Mouse (Mus musculus) mesoderm, embryonic 11.5 days (tissue): Measurements from ENCODE around the gene Usp16.
A peak's percentile ranks its signal among the peaks of the same experiment; 100 is the strongest.
"Not testable (repeated sequence)": the region's sequence is repeated elsewhere in the genome, so short reads cannot be mapped to it uniquely, and the experiment has no call there.

ENCODE experiments used
- DNase-seq: peaks from one replicate; pipeline ENCODE4 v3.0.0-alpha.2; 2012; ENCODE audit warnings: low read depth, low spot score

The Usp16 gene

DNA sequence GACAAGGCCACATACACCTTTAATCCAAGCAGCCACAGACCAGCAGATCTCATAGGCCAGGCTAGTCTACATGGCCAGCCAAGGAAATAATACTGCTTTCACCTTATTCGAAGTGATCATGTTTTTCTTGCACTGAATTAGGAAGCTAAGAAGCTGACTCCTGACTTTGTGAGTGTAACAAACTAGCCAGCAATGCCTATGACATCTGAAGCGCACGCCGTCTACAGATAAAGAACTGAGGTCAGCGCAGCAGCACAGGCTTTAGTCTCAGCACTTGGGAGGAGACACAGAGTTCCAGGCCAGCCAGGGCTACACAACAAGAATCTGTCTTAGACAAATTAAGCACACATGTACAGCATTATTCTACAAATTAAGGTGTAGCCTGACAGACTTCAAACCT lies 32.2 kb downstream of the Usp16 start:
- DNase-seq: no peak

DNA sequence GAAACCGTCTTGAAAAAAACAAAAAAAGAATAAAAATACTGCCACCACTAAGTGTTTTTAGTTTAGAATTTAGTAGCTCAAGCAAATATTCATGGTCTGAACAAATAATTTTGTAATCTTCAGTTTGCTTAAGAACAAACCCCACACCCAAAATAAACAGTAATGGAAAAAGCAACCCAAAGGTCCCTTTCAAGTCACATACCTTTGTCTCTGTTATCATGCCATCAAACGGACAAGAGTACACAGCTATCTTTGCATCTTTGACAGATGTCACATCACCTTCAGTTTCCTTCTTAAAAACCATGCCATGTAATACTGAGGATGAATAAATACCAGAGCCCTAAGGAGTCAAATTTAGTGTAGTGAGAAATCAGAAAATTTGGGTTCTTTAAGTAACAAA lies 34.1 kb downstream of the Usp16 start:
- DNase-seq: no peak

DNA sequence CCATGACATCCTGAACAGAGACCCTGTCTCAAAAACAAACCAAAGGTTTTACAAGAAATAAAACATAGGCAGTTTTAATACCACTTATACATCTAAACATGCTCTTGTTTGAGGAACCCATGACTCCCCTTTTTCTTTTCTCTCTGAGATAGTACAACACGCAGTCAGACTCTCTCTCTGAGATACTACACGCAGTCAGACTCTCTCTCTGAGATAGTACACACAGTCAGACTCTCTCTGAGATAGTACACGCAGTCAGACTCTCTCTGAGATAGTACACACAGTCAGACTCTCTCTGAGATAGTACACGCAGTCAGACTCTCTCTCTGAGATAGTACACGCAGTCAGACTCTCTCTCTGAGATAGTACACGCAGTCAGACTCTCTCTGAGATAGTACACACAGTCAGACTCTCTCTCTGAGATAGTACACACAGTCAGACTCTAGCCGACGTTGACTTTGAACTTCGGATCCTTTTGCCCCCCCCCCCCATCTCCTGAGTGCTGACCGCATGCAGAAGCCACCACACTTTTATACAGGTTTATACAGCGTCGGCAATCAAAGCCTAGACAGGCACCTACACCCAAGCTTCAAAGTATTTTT lies 37.8 kb downstream of the Usp16 start:
- DNase-seq: not testable (repeated sequence)

DNA sequence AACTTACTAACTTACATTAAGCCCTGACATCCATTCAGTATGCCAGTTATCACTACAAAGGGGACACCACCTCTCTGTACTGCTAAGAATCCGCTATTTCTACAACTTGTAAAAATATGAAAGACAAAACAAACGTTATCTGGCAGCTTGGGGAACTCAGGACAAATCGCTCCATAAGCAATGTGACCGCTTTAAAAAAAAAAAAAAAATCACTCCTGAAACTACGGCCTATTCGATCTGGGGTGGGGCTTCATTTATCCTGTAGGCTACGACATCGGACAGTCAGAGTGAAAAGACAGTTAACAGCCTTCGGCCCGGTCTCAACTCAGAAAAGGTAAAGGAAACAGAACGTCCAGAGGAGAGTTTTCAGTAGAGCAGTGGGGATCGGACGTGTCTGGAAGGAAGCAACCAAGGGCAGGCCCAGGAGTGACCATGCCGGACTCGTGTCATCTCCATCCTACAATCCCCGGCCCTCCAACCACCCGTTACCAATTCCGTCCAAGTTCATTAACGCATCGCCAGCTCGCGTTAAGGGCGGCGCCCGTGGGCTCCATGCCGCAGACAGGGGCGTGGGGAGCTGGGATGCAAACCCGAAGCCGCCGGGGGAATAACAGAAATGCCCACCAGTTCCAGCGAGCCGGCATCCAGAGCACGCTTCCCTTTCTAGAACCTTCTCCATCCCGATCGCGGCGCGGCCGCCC lies 40.6 kb downstream of the Usp16 start:
- DNase-seq: no peak

DNA sequence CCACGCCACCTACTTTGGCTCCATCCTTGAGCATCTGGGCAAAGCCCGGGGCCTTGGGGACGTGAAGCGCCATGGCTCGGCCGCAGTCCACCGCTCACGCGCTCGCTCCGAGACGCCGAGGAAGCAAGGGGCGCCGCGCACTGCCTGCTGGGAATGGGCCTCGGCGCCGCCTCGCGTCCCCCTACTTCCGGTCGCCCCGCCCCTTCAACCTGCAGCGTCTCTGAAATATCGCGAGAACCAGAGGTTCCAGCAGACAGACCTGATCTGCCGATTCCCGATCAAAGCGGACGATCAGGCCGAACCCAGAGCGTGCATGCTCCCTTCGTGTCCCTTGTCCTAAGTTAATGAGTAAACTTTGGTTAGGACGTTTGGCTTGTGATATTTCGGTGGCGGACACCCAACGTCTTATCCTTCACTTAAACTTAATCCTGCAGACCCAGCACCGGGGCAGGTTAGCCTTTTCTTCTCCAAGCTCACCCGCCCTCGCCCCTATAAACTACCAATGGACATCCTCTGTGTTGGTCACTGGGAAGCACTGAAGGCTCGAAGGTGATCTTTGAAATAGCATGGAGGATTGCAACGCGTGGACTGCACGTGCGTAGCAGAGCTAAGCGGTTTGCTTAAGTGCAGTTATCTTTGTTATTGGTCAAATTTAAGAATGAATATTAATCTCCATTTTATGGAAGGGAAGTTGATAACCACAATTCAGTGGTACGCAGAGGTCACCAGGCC lies 41.4 kb downstream of the Usp16 start, which contains the start of gene Cct8:
TSS of gene Cct8 (minus strand) at position 158 of the 732 bp plus-strand sequence.
- DNase-seq: peak; percentile 98

DNA sequence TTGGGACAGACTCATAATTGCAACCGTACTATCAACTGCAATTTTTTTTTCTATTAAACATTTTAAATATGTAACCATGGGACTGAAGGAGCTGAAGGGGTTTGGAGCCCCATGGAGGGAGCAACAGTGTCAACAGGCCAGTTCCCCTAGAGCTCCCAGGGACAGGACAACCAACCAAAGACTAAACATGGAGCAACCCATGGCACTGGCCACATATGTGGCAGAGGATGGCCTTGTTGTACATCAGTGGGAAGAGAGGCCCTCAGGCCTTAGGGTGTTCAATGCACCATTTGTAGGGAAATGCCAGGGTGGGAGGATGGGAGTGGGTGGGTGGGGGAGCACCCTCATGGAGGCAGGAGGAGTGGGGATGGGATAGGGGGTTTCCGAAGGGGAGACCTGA lies 42.2 kb downstream of the Usp16 start:
- DNase-seq: no peak

DNA sequence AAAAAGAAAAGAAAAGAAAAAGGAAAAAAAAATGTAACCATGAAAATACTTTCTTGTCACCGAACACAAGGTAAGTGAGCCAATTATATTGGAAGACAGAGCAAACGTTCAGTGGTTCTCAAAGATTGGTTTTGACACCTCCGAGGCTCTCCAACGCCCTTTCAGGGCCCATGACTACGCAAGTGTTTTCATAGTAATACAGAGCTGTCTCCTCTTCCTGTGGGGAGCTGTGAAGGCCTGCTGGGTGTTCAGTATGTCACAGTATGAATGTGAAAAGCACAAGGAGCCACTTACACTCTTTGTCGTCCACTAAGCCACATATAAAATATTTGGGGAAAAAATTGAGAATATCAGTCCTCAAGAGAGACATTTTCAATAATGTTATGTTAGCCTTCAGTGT lies 42.7 kb downstream of the Usp16 start:
- DNase-seq: no peak

DNA sequence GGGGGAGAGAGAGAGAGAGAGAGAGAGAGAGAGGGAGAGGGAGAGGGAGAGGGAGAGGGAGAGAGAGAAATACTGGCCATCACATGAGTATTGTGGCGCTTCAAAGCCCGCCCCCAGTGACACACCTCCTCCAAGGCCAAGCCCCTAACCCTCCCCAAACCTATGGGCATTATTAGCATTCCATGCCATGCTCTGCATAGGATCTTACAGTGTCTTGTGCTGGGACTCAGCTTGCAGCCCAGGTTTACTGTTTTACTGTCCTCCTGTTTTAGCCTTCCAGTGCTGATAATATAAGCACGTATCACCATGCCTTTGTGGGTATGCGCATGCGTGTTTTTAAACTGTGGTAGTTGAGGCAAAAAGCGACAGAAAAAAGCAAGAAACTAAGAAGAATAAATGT lies 45.1 kb downstream of the Usp16 start:
- DNase-seq: no peak

DNA sequence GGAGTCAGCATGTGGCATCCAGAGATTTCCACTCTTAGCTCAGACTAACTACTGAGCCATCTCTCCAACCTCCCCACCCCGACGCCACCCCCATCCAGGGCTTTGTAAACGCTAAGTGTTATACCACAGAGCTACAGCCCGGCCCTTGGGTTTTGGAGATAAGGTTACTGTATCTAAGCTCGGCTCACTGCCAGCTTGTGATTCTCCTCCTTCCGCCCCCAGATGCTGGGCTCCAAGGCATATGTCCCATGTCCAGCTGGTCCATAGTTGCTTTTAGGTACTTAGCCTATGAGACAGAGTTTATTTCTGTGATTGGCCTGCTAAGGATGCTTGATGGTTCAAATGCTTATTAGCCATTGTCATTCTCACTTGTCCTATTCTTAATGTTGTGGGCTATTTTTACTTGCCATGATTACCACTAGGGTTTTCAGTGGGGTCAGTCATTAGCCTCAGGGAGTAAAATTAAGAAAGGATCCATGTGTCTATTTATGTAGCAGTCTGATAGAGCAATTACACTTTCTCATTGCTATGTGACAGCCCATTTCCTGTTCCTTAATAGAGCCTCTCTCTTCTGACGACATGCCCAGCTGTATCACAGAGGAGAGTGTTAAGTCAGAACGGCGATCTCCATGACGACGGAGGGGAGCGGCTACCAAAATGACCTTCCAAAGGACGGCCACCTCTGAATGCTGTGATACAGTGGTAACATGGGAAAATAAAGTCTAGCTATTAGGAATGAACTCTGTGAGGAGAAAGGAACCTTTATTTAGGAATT lies 47.0 kb downstream of the Usp16 start:
- DNase-seq: peak; percentile 30

DNA sequence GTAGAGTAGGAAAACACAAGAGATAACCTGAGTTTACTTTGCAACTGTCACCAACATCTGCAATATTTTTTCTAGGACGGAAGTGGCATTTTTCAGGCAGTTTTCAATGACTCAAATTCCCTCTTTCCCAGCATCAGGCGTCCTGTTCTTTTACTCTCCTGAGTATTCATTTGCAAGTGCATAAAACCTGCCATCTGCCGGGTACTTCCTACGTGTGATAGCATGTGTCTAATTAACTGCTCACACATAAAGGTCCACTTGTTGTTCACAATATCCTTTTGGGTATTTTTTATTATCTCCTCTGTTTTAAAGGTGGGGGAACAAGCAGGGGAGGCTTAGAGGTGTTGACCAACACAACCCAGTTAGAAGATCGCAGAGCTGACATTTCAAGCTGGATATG lies 57.2 kb downstream of the Usp16 start:
- DNase-seq: no peak

DNA sequence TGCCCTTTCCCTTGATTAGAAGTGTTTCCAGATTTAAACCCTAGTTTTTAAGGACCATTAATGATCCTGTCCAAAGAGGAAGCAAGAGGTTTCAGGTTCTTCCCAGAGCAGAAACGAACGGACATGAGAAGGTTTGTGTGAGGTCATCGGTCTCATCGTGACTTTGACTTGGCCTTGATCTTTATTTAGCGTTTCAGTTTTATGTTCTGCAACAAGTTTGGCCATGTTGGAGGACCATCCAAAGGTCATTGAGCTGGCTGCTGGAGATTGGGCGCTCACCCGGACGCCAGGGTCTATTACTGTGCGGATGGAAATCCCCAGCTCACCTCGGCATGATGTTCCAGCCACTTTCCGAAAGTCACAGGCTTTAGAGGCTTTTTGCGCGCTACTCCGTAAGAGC lies 57.8 kb downstream of the Usp16 start:
- no peak for DNase-seq

DNA sequence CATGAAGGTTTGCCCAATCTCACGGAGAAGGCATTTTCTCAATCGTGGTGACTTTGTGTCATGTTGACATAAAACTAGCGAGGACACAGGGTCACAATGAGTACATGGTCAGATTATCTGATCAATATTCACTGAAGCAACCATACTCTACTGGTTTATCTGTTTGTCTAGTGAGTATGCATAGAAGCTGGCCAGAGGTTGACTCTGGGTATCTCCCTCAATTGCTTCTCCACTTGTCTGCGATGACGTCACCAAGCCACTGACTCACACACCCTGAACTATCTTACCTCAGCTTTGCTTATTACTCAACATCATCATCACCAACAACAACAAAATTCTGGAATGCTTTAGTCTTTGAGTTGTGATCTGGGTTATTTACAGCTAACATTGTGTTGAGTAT lies 69.7 kb downstream of the Usp16 start:
- DNase-seq: no peak

DNA sequence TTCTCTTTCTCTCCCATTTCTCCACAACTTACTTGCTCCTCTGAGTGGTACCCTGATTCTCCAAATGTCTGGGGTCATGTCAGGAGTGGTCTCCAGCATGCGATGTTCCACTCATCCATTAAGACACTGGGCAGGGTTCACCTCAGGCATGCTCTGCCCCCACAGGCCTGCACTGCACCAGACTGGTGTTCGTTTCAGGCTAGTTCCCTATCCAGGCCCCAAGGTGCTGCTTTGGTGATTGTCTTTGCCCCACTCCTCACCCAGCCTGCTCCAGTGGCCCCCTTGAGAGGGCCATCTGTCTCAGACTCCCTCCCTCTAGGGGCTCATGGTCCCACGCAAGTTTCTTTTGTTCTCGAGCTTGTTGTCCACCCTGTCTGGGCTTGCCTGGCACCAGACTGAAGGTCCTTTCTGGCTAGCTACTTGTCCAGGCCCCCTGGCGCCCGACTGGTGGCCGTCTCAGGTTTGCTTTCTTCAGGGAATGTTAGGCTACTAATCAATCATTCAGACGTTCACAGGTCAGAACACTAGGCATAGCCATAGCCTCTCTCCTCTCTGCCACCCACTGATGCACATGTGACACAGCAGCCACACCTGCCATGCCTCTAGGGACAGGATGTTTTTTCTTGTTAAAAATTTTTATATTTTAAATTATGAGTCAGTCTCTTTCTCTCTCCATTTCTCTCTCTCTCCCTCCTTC lies 73.2 kb downstream of the Usp16 start:
- no peak for DNase-seq

DNA sequence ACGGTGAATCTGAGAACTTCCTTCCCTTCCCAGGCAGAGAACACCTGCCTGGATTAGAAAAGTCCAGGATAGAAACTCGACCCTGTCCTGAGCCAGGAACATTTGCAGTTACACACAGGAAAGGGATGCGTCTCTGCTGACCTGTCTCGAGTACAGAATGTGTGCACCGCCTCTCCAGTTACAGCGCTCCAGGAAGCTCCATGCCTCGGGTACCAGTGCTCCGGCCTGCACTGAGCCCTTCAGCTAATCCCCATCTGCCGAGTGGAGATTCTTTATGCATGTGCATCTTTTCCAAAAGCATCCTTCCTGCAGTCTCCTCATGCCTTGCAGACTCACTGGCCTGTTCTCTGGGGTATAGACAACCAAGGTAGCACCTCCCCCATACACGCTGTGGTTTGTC lies 74.3 kb downstream of the Usp16 start:
- no peak for DNase-seq
